Mouse (Mus musculus): Measurements from ENCODE around the gene Sh3gl1. TPM values are rescaled to one million over a fixed set of nuclear protein-coding genes. Genes with fewer than 3 reads are reported as not detected.
A peak's percentile ranks its signal among the peaks of the same experiment; 100 is the strongest.
"Not testable (repeated sequence)": the region's sequence is repeated elsewhere in the genome, so short reads cannot be mapped to it uniquely, and the experiment has no call there.

The Sh3gl1 gene
- 10 to 100 TPM; 66.3 to 67.4 TPM for total RNA-seq (2021)
- long read RNA-seq, experiment 1, transcript Sh3gl1-201 (10 exons, 2,073 nt) = major isoform, 126 of 156 reads
- long read RNA-seq, experiment 1, partial matches to known transcripts = 1 of 156 reads
- long read RNA-seq, experiment 1, other reads (novel, unspliced or antisense) = 22 of 156 reads
- long read RNA-seq, experiment 2, transcript Sh3gl1-201 (10 exons, 2,073 nt) = major isoform, 179 of 235 reads
- long read RNA-seq, experiment 2, transcript Sh3gl1-202 (1 exons, 3,093 nt) = minor isoform, 7 of 235 reads
- long read RNA-seq, experiment 2, partial matches to known transcripts = 11 of 235 reads
- long read RNA-seq, experiment 2, other reads (novel, unspliced or antisense) = 34 of 235 reads

- peak; percentile 99 for DNase-seq (ENCODE audit: low spot score in 2 of 2)
Observed at GRCm38 (mm10) chr17:56036176-56036900, at the start of gene Sh3gl1. Gene Sh3gl1 (minus strand): TSS chr17:56036635.

- DNase-seq (ENCODE audit: low spot score in 2 of 2) = no peak
Observed at GRCm38 (mm10) chr17:56080781-56081585, 44.5 kb upstream of the Sh3gl1 start.

- DNase-seq (ENCODE audit: low spot score in 2 of 2) = no peak
Observed at GRCm38 (mm10) chr17:56079921-56080320, 43.5 kb upstream of the Sh3gl1 start.

- DNase-seq (ENCODE audit: low spot score in 2 of 2) = peak; percentile 96 to 98
Observed at GRCm38 (mm10) chr17:56078880-56079795, 42.7 kb upstream of the Sh3gl1 start, which contains the start of gene Hdgfl2. Gene Hdgfl2 (plus strand): TSS chr17:56079634.

- DNase-seq (ENCODE audit: low spot score in 2 of 2) = not testable (repeated sequence)
Observed at GRCm38 (mm10) chr17:56078361-56078760, 41.9 kb upstream of the Sh3gl1 start.

- DNase-seq (ENCODE audit: low spot score in 2 of 2) = no peak
Observed at GRCm38 (mm10) chr17:56077523-56077922, 41.1 kb upstream of the Sh3gl1 start.

GRCm38 (mm10) chr17:56074827-56075208 lies 38.4 kb upstream of the Sh3gl1 start, which contains the start of gene Ubxn6:
Gene Ubxn6 (minus strand): TSS chr17:56075028.
- peak; percentile 93 to 96 for DNase-seq (ENCODE audit: low spot score in 2 of 2)

- peak; percentile 66 to 84 for DNase-seq (ENCODE audit: low spot score in 2 of 2)
Observed at GRCm38 (mm10) chr17:56074097-56074826, 37.8 kb upstream of the Sh3gl1 start.

GRCm38 (mm10) chr17:56072243-56072642 lies 35.8 kb upstream of the Sh3gl1 start:
- DNase-seq (ENCODE audit: low spot score in 2 of 2) = no peak

- no peak for DNase-seq (ENCODE audit: low spot score in 2 of 2)
Observed at GRCm38 (mm10) chr17:56071126-56071525, 34.7 kb upstream of the Sh3gl1 start.

- no peak for DNase-seq (ENCODE audit: low spot score in 2 of 2)
Observed at GRCm38 (mm10) chr17:56069066-56069465, 32.6 kb upstream of the Sh3gl1 start.

- no peak for DNase-seq (ENCODE audit: low spot score in 2 of 2)
Observed at GRCm38 (mm10) chr17:56066451-56066850, 30.0 kb upstream of the Sh3gl1 start.

GRCm38 (mm10) chr17:56065715-56066114 lies 29.3 kb upstream of the Sh3gl1 start:
- DNase-seq (ENCODE audit: low spot score in 2 of 2) = not testable (repeated sequence)

GRCm38 (mm10) chr17:56062081-56062480 lies 25.6 kb upstream of the Sh3gl1 start:
- no peak for DNase-seq (ENCODE audit: low spot score in 2 of 2)

- no peak for DNase-seq (ENCODE audit: low spot score in 2 of 2)
Observed at GRCm38 (mm10) chr17:56057381-56058120, 21.1 kb upstream of the Sh3gl1 start.

- no peak for DNase-seq (ENCODE audit: low spot score in 2 of 2)
Observed at GRCm38 (mm10) chr17:56055945-56056678, 19.7 kb upstream of the Sh3gl1 start.

GRCm38 (mm10) chr17:56054938-56055337 lies 18.5 kb upstream of the Sh3gl1 start:
- DNase-seq (ENCODE audit: low spot score in 2 of 2) = no peak

- DNase-seq (ENCODE audit: low spot score in 2 of 2) = no peak
Observed at GRCm38 (mm10) chr17:56051369-56051768, 14.9 kb upstream of the Sh3gl1 start.
